Mouse (Mus musculus) hindbrain, embryonic 13.5 days (tissue): Measurements from ENCODE around the gene Cuedc1. TPM values are rescaled to one million over a fixed set of nuclear protein-coding genes. Genes with fewer than 3 reads are reported as not detected.
"Not testable (repeated sequence)": the region's sequence is repeated elsewhere in the genome, so short reads cannot be mapped to it uniquely, and the experiment has no call there.

Source experiments
- ATAC-seq: fragments of 200-750 bp; cut with Nextera tagmentation; 2 replicates; pipeline ENCODE4 v1.8.0; 2017; ENCODE audit warnings: moderate TSS enrichment; ENCODE audit not compliant: low FRiP score
- H3K27ac ChIP-seq: fragments of 300-500 bp; sonication (generic); 2 replicates; pipeline ENCODE4 v1.5.1; 2015; ENCODE audit warnings: inconsistent platforms, mild to moderate bottlenecking, moderate library complexity
- H3K27me3 ChIP-seq: fragments of 300-500 bp; sonication (generic); 2 replicates; pipeline ENCODE4 v1.6.1; 2015; ENCODE audit warnings: mild to moderate bottlenecking, inconsistent platforms
- H3K36me3 ChIP-seq: fragments of 300-500 bp; sonication (generic); 2 replicates; pipeline ENCODE4 v1.6.1; 2015; ENCODE audit warnings: mild to moderate bottlenecking, inconsistent platforms
- H3K4me1 ChIP-seq: fragments of 300-500 bp; sonication (generic); replicated peaks from 2 replicates; pipeline ENCODE4 v1.6.1; 2015; ENCODE audit warnings: inconsistent platforms
- H3K4me2 ChIP-seq: fragments of 300-500 bp; sonication (generic); 2 replicates; pipeline ENCODE4 v1.6.1; 2015; ENCODE audit warnings: inconsistent platforms, mild to moderate bottlenecking, moderate library complexity
- H3K4me3 ChIP-seq: fragments of 300-500 bp; sonication (generic); 2 replicates; pipeline ENCODE4 v1.5.1; 2015; ENCODE audit warnings: mild to moderate bottlenecking, inconsistent platforms
- H3K9ac ChIP-seq: fragments of 300-500 bp; sonication (generic); 2 replicates; pipeline ENCODE4 v1.6.1; 2015; ENCODE audit warnings: mild to moderate bottlenecking, inconsistent platforms
- H3K9me3 ChIP-seq: fragments of 300-500 bp; sonication (generic); 2 replicates; pipeline ENCODE4 v1.6.1; 2016; ENCODE audit warnings: inconsistent platforms
- WGBS: fragments of 180-500 bp; shearing (Covaris S2); methylation state at CpG from one replicate; pipeline ENCODE4 v1.1.7; 2015; 5-methylcytosine and 5-hydroxymethylcytosine counted together
- polyA plus RNA-seq: library from polyadenylated mRNA; unstranded; fragments of >200 nt; fragmentation: Nextera tagmentation; extraction: Ambion mirVana; gene quantifications from 2 replicates; pipeline ENCODE4 v1.2.1, GENCODE M21; 2015

Gene Cuedc1
- polyA plus RNA-seq, 1 experiment from 2014 or later, result 49.5 TPM

- Histone ChIP-seq H3K9me3 (no peaks in the 10 kb centered on the region), H3K9ac (peak overlapping the region; percentile 21), H3K36me3 (peaks cover 25% of the 10 kb centered on the region), H3K27me3 (peaks cover 30% of the 10 kb centered on the region), H3K4me3 (no peak overlapping the region; the same call in 1 of the 2 replicates), H3K27ac (peak overlapping the region; percentile 79), H3K4me1 (peaks cover 25% of the 10 kb centered on the region), H3K4me2 (peak overlapping the region; percentile 45)
- 12% methylated on average over 25 of the region's 25 CpGs for whole genome bisulfite sequencing
- peak; percentile 84 for ATAC-seq
Observed at GRCm38 (mm10) chr11:88187417-88188133, 89.7 kb downstream of the Cuedc1 start.

- Histone ChIP-seq H3K9me3 (no peaks in the 10 kb centered on the region), H3K9ac (no peak overlapping the region), H3K27ac (peak overlapping the region; percentile 79; the same call in 1 of the 2 replicates), H3K4me3 (no peak overlapping the region), H3K27me3 (peaks cover 33% of the 10 kb centered on the region), H3K4me2 (peak overlapping the region; percentile 45; the same call in 1 of the 2 replicates), H3K4me1 (peaks cover 30% of the 10 kb centered on the region), H3K36me3 (peaks cover 19% of the 10 kb centered on the region)
- 52% methylated on average over 8 of the region's 8 CpGs for WGBS
- no peak for ATAC-seq
Observed at GRCm38 (mm10) chr11:88188216-88188615, 90.4 kb downstream of the Cuedc1 start.

- Histone ChIP-seq H3K9me3 (no peaks in the 10 kb centered on the region), H3K4me2 (no peak overlapping the region), H3K9ac (no peak overlapping the region), H3K27ac (no peak overlapping the region), H3K4me1 (peaks cover 34% of the 10 kb centered on the region), H3K36me3 (peaks cover 15% of the 10 kb centered on the region), H3K4me3 (no peak overlapping the region), H3K27me3 (peaks cover 37% of the 10 kb centered on the region)
- no peak for ATAC-seq
- 92% methylated on average over 7 of the region's 7 CpGs for WGBS
Observed at GRCm38 (mm10) chr11:88188635-88189034, 90.8 kb downstream of the Cuedc1 start.

- Histone ChIP-seq H3K36me3 (peaks cover 6% of the 10 kb centered on the region), H3K27ac (no peak overlapping the region), H3K4me1 (peaks cover 28% of the 10 kb centered on the region), H3K9ac (no peak overlapping the region), H3K4me2 (no peak overlapping the region), H3K9me3 (no peaks in the 10 kb centered on the region), H3K4me3 (no peak overlapping the region), H3K27me3 (peaks cover 53% of the 10 kb centered on the region)
- WGBS, result 21% methylated on average over 4 of the region's 4 CpGs
- no peak for ATAC-seq
Observed at GRCm38 (mm10) chr11:88192595-88192994, 94.7 kb downstream of the Cuedc1 start.

- 6% methylated on average over 34 of the region's 34 CpGs for WGBS
- Histone ChIP-seq H3K36me3 (peaks cover 6% of the 10 kb centered on the region), H3K9me3 (no peaks in the 10 kb centered on the region), H3K4me1 (peaks cover 26% of the 10 kb centered on the region), H3K27me3 (peaks cover 53% of the 10 kb centered on the region), H3K4me3 (peak overlapping the region; percentile 5; the same call in 1 of the 2 replicates), H3K9ac (peak overlapping the region; percentile 51; the same call in 1 of the 2 replicates), H3K27ac (no peak overlapping the region), H3K4me2 (peak overlapping the region; percentile 6; the same call in 1 of the 2 replicates)
- ATAC-seq, result no peak
Observed at GRCm38 (mm10) chr11:88193098-88193823, 95.4 kb downstream of the Cuedc1 start.

- Histone ChIP-seq H3K9me3 (no peaks in the 10 kb centered on the region), H3K27ac (no peak overlapping the region), H3K9ac (peak overlapping the region; percentile 51; the same call in 1 of the 2 replicates), H3K4me3 (peak overlapping the region; percentile 5; the same call in 1 of the 2 replicates), H3K4me1 (peaks cover 32% of the 10 kb centered on the region), H3K4me2 (peak overlapping the region; percentile 6), H3K36me3 (peaks cover 6% of the 10 kb centered on the region), H3K27me3 (peaks cover 53% of the 10 kb centered on the region)
- no peak for ATAC-seq
- 13% methylated on average over 29 of the region's 29 CpGs for WGBS
Observed at GRCm38 (mm10) chr11:88193824-88194696, 96.2 kb downstream of the Cuedc1 start.

GRCm38 (mm10) chr11:88195699-88196098 lies 97.8 kb downstream of the Cuedc1 start:
- 87% methylated on average over 3 of the region's 3 CpGs for WGBS
- not testable (repeated sequence) for H3K9me3 ChIP-seq, H3K4me2 ChIP-seq, H3K4me3 ChIP-seq, ATAC-seq, H3K36me3 ChIP-seq, H3K9ac ChIP-seq, H3K27ac ChIP-seq
- H3K4me1 ChIP-seq, result peaks cover 33% of the 10 kb centered on the region
- peaks cover 45% of the 10 kb centered on the region for H3K27me3 ChIP-seq

- H3K9me3 ChIP-seq, result no peaks in the 10 kb centered on the region
- ATAC-seq, result no peak
Observed at GRCm38 (mm10) chr11:88197153-88197576, 99.3 kb downstream of the Cuedc1 start.

GRCm38 (mm10) chr11:88198223-88198622 lies 100.4 kb downstream of the Cuedc1 start:
- WGBS, result 27% methylated on average over 4 of the region's 4 CpGs
- H3K4me2 ChIP-seq, result no peak overlapping the region
- H3K36me3 ChIP-seq, result no peaks in the 10 kb centered on the region
- no peak overlapping the region for H3K27ac ChIP-seq
- peaks cover 22% of the 10 kb centered on the region for H3K27me3 ChIP-seq
- peaks cover 36% of the 10 kb centered on the region for H3K4me1 ChIP-seq
- H3K4me3 ChIP-seq, result no peak overlapping the region
- no peaks in the 10 kb centered on the region for H3K9me3 ChIP-seq
- H3K9ac ChIP-seq, result peak overlapping the region; percentile 35; the same call in 1 of the 2 replicates
- ATAC-seq, result no peak

More at GRCm38 (mm10) chr11:88197153-88197576, 99.3 kb downstream of the Cuedc1 start:
- Histone ChIP-seq H3K27me3 (peaks cover 33% of the 10 kb centered on the region), H3K4me2 (no peak overlapping the region), H3K27ac (no peak overlapping the region), H3K36me3 (no peaks in the 10 kb centered on the region), H3K9ac (no peak overlapping the region), H3K4me3 (no peak overlapping the region), H3K4me1 (peaks cover 38% of the 10 kb centered on the region)
- 4% methylated on average over 2 of the region's 2 CpGs for WGBS

- H3K36me3 ChIP-seq, result no peaks in the 10 kb centered on the region
- no peak overlapping the region for H3K9ac ChIP-seq
- no peak for ATAC-seq
- H3K4me2 ChIP-seq, result no peak overlapping the region
- 0 out of 2 replicates have a peak, but pooled peaks cover 3% of the 10 kb centered on the region for H3K27me3 ChIP-seq
- H3K27ac ChIP-seq, result no peak overlapping the region
- H3K4me1 ChIP-seq, result peaks cover 44% of the 10 kb centered on the region
- WGBS, result 87% methylated on average over 2 of the region's 2 CpGs
- no peaks in the 10 kb centered on the region for H3K9me3 ChIP-seq
- H3K4me3 ChIP-seq, result no peak overlapping the region
Observed at GRCm38 (mm10) chr11:88201172-88201571, 103.3 kb downstream of the Cuedc1 start.

GRCm38 (mm10) chr11:88202077-88202476 lies 104.2 kb downstream of the Cuedc1 start:
- 0 out of 2 replicates have a peak, but pooled peaks cover 3% of the 10 kb centered on the region for H3K27me3 ChIP-seq
- H3K9ac ChIP-seq, result no peak overlapping the region
- peaks cover 47% of the 10 kb centered on the region for H3K4me1 ChIP-seq
- no peaks in the 10 kb centered on the region for H3K36me3 ChIP-seq
- H3K9me3 ChIP-seq, result no peaks in the 10 kb centered on the region
- no peak overlapping the region for H3K27ac ChIP-seq
- no peak overlapping the region for H3K4me2 ChIP-seq
- no peak overlapping the region for H3K4me3 ChIP-seq
- ATAC-seq, result no peak
- 4% methylated on average over 2 of the region's 2 CpGs for WGBS
